Mouse (Mus musculus) small intestine, adult 10 weeks (tissue): ENCODE data around the gene Gm3115. TPM values are rescaled to one million over a fixed set of nuclear protein-coding genes. Genes with fewer than 3 reads are reported as not detected.

ENCODE experiments used
- polyA plus RNA-seq: library from polyadenylated mRNA; stranded (reverse); fragments of 350-450 nt; fragmentation: Illumina TruSeq; extraction: RNeasy Lipid Tissue Mini Kit (QIAGEN cat#74804); gene quantifications from one replicate; pipeline ENCODE4 v1.2.3, GENCODE M21; 2014; ENCODE audit warnings: low replicate concordance

Gm3115 gene
- polyA plus RNA-seq: not detected

GRCm38 (mm10) chr14:4083820-4084219, at the start of gene Gm3115:
Gene Gm3115 (plus strand): TSS chr14:4084120.

GRCm38 (mm10) chr14:4110426-4110825, 26.5 kb downstream of the Gm3115 start, which contains the start of gene Gm8108:
Gene Gm8108 (plus strand): TSS chr14:4110526.

Other genes starting within 250 kb of the Gm3115 start
- not detected for gene Gm3033, start 237.9 kb upstream of the Gm3115 start, polyA plus RNA-seq
- not detected for gene Gm2916, start 199.9 kb upstream of the Gm3115 start, polyA plus RNA-seq
- not detected for gene Gm3029, start 152.4 kb upstream of the Gm3115 start, polyA plus RNA-seq
- gene Gm3095, start 120.6 kb upstream of the Gm3115 start, polyA plus RNA-seq: not detected
- gene Gm3099, start 85.7 kb upstream of the Gm3115 start, polyA plus RNA-seq: not detected
- gene Gm5796, start 60.2 kb upstream of the Gm3115 start, polyA plus RNA-seq: 0.30 TPM
- gene Gm8108, start 26.4 kb downstream of the Gm3115 start, polyA plus RNA-seq: 0.45 TPM
- gene Gm3127, start 80.9 kb downstream of the Gm3115 start, polyA plus RNA-seq: not detected
- gene Gm2974, start 98.5 kb downstream of the Gm3115 start, polyA plus RNA-seq: not detected
- gene Gm3138, start 165.5 kb downstream of the Gm3115 start, polyA plus RNA-seq: not detected
- not detected for gene Gm3149, start 233.2 kb downstream of the Gm3115 start, polyA plus RNA-seq